Mouse (Mus musculus): ENCODE measurements around the gene Plg.

Plg gene

GRCm38 (mm10) chr17:12380287-12380686 is 1.9 kb downstream of the Plg start:
- in situ Hi-C loops (cut with MboI; ENCODE audit: low pct_unique_long_range_greater_than_20kb in 1 of 2, low sequenced_read_pairs in 2 of 2, unreplicated experiment in 1 of 2), result no loop called here

- in situ Hi-C loops (cut with MboI; ENCODE audit: low pct_unique_long_range_greater_than_20kb in 1 of 2, low sequenced_read_pairs in 2 of 2, unreplicated experiment in 1 of 2), result no loop called here
Measured at GRCm38 (mm10) chr17:12381579-12381978, 3.2 kb downstream of the Plg start.

GRCm38 (mm10) chr17:12382531-12382930 is 4.1 kb downstream of the Plg start:
- in situ Hi-C loops (cut with MboI; ENCODE audit: low pct_unique_long_range_greater_than_20kb in 1 of 2, low sequenced_read_pairs in 2 of 2, unreplicated experiment in 1 of 2), result no loop called here

DNA sequence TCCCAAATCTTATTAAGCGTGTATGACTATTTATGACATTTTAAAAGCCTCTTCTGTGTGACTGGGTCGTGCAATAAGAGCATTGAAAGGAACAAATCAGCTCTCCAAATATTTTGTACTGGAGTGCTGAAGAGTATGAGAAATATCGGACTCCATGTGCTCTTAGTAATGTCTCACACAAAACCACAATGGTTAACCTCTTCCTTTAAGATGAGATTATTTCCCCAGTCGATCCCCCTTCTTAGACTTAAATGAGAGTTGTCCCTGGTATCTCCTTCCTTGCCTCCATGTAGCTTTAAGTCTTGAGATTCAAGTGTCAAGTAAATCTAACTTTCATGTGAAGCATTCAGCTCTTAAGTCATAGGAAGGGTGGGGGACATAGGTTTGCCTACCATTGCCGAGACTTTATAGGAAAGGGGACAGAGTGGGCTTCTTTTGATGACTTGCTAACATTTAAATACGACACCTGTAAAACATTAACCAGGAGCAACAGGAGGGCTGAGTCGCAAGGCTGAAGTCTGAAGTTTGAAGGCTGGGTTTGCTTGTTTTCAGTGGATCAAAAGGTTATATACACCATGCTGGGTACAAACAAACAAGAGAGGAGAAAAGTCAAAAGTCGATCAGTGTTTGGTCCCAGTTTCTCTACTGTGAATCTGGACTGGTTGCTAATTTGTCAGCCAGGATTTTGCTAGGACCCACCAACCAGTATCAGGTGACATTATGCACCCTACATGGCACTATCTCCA is 6.8 kb downstream of the Plg start:
- in situ Hi-C loops (cut with MboI; ENCODE audit: low pct_unique_long_range_greater_than_20kb in 1 of 2, low sequenced_read_pairs in 2 of 2, unreplicated experiment in 1 of 2), result no loop called here

GRCm38 (mm10) chr17:12387781-12388180 is 9.4 kb downstream of the Plg start:
- in situ Hi-C loops (cut with MboI; ENCODE audit: low pct_unique_long_range_greater_than_20kb in 1 of 2, low sequenced_read_pairs in 2 of 2, unreplicated experiment in 1 of 2), result no loop called here

DNA sequence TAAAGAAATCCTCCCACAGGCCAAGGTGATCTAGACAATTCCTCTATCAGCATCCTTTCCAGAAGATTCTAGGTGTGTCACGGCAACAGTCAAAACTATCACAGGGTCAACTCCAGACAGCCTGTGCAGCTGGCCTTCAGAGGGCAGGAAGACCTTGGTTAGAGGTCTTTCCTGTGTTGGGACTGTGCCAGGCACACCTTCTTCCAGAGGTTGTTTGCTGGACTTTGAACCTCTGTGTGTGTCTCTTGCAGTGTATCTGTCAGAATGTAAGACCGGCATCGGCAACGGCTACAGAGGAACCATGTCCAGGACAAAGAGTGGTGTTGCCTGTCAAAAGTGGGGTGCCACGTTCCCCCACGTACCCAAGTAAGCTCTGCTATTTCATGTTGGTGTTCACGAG is 9.8 kb downstream of the Plg start:
- in situ Hi-C loops (cut with MboI; ENCODE audit: low pct_unique_long_range_greater_than_20kb in 1 of 2, low sequenced_read_pairs in 2 of 2, unreplicated experiment in 1 of 2), result no loop called here

DNA sequence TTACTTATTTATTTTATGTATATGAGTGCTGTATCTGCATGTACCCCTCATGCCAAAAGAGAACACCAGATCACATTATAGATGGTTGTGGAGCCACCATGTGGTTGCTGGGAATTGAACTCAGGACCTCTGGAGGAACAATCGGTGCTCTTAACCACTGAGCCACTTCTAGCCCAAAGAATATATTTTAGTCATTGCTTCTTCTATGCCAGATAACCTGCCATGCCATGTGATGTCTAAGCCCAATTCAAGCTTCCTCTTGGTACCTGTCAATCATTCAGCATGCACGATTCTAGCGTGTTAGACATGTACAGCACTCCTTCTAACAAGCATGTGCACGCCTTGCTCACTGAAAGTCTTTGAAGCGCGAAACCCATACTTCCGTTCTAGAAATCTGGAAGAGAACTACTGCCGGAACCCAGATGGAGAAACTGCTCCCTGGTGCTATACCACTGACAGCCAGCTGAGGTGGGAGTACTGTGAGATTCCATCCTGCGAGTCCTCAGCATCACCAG is 17.8 kb downstream of the Plg start:
- in situ Hi-C loops (cut with MboI; ENCODE audit: low pct_unique_long_range_greater_than_20kb in 1 of 2, low sequenced_read_pairs in 2 of 2, unreplicated experiment in 1 of 2), result no loop called here

GRCm38 (mm10) chr17:12403420-12403819 is 25.0 kb downstream of the Plg start:
- in situ Hi-C loops (cut with MboI; ENCODE audit: low pct_unique_long_range_greater_than_20kb in 1 of 2, low sequenced_read_pairs in 2 of 2, unreplicated experiment in 1 of 2), result no loop called here

GRCm38 (mm10) chr17:12409346-12409944 is 31.0 kb downstream of the Plg start:
- in situ Hi-C loops (cut with MboI; ENCODE audit: low pct_unique_long_range_greater_than_20kb in 1 of 2, low sequenced_read_pairs in 2 of 2, unreplicated experiment in 1 of 2), result no loop called here

GRCm38 (mm10) chr17:12412181-12412890 is 33.9 kb downstream of the Plg start:
- in situ Hi-C loops (cut with MboI; ENCODE audit: low pct_unique_long_range_greater_than_20kb in 1 of 2, low sequenced_read_pairs in 2 of 2, unreplicated experiment in 1 of 2), result no loop called here

DNA sequence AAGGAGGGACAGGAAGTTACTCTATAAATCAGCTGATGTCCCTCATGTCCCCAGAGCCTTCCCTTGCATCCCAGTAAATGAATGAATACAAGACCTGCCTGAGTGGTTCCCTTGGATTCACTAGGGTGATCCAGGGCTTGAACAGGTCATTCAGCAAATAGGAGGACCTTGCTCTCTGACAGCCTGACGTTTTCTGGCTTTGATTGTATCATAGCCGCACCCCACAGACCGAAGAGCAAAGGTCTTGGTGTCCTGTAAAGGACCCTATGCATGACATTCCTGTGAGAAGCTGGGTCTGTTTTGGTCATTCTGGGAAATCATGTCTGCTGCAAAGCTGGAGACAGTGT is 34.5 kb downstream of the Plg start:
- in situ Hi-C loops (cut with MboI; ENCODE audit: low pct_unique_long_range_greater_than_20kb in 1 of 2, low sequenced_read_pairs in 2 of 2, unreplicated experiment in 1 of 2), result no loop called here

DNA sequence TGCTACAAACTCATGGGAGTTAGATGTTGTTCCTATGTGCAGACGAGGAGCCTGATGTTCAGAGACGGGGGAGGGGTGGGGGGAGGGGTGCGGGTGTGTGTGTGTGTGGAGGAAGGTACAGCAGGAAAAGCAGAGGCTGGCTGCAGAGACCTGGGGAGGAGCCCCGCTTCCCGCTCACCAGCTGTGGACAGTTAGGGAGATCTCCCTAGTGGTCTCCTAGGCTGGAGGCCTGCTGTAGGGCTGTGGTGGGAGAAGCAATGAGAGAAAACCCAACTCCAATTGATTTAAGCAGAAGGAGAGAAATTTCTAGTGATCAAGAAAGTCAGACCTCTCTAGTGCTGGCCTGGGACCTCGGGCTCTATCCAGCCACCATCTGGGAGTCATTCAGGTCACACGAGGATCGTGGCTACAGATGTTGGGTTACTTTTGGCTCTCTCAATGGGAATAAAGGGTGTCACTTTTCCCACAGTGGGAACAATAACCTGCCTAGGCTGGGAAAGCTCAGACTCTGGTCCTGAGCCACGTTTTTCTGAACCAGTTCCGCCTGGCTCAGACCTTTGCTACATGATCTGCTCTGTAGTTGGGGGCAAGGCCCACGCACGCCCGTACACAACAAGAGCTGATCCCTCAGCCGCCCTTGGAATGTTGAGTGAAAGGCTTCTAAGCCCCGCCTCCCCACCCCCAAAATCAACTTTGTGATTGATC is 36.8 kb downstream of the Plg start:
- in situ Hi-C loops (cut with MboI; ENCODE audit: low pct_unique_long_range_greater_than_20kb in 1 of 2, low sequenced_read_pairs in 2 of 2, unreplicated experiment in 1 of 2), result no loop called here

DNA sequence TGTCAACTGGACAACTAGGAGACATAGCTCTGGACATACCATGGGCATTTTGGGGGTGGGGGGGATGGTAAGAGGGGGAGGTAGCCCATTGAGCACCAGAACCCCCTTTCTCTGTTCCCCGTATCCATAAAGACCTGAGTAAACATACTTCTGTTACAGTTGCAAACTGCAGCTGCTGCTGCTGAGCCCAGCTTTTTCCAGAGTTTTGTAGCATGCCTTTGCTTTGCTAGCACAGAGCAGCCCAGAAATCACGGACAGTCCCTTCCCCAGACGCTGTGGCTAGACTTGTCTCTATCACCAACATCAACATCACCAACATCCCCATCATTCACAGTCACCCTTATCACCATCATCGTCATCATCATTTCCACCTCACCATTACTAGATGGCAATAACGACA is 37.3 kb downstream of the Plg start:
- in situ Hi-C loops (cut with MboI; ENCODE audit: low pct_unique_long_range_greater_than_20kb in 1 of 2, low sequenced_read_pairs in 2 of 2, unreplicated experiment in 1 of 2), result no loop called here

DNA sequence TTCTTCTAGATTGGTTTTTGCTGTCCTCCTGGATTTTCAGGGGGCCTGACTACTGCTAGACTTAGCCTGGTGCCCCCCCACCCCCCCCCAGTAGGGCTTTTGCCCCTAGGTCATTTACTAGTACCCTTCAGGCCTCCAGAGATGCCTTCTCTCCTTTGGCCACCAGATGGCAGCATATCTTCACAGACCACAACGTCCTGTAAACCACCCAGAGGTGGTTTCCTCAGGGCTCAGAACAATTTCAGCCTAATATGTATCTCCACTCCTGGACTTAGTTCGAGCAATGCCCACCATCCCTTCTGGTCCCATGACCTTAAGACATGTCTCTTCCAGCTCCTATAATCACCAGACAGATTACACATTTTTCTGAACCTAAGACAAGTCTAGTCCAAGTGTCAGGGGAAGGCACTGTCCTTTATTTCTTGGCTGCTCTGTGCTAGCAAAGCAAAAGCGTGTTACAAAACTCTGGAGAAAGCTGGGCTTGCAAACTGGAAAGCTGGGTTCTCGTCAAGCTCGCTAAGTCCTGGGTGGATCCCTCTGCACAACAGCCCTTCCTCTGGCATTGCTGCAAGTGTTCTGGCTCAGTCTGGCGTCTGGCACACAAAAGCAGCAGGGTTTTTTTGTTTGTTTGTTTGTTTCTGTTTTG is 38.0 kb downstream of the Plg start:
- in situ Hi-C loops (cut with MboI; ENCODE audit: low pct_unique_long_range_greater_than_20kb in 1 of 2, low sequenced_read_pairs in 2 of 2, unreplicated experiment in 1 of 2), result no loop called here

GRCm38 (mm10) chr17:12419491-12420079 is 41.2 kb downstream of the Plg start:
- in situ Hi-C loops (cut with MboI; ENCODE audit: low pct_unique_long_range_greater_than_20kb in 1 of 2, low sequenced_read_pairs in 2 of 2, unreplicated experiment in 1 of 2), result no loop called here

DNA sequence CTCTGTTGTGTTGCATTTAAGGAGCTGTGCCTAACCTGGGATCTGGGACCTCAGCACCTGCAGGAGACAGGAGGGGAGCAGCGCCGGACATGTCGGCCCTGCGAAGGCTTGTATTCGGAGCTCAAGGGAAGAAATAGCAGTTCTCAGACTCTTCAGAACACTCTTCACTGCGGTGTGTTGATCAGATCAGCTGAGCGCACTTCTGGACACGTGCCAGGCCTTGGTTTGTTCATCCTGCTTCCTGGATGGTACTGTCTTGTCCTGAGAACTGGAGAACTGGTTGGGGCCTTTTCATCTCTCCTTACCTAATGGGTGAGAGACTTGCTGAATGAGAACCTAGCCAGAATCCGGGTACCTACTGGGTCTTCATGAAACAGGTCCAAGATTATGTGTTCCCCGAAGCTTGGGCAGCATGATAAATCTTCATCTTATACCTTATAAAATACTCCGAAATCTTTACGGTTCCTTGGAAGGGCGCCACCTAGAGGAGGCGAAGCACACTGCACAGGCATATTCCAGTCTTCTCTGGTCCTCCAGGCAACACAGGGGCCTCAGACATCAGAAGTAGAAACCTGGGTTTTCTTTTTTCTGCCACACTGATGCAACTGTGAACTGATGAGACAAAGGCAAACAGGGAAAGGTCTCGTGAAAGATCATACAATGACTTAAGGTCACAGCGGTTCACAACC is 42.6 kb downstream of the Plg start:
- in situ Hi-C loops (cut with MboI; ENCODE audit: low pct_unique_long_range_greater_than_20kb in 1 of 2, low sequenced_read_pairs in 2 of 2, unreplicated experiment in 1 of 2), result no loop called here

- in situ Hi-C loops (cut with MboI; ENCODE audit: low pct_unique_long_range_greater_than_20kb in 1 of 2, low sequenced_read_pairs in 2 of 2, unreplicated experiment in 1 of 2), result no loop called here
Measured at GRCm38 (mm10) chr17:12422143-12422542, 43.7 kb downstream of the Plg start.

GRCm38 (mm10) chr17:12427156-12427555 is 48.7 kb downstream of the Plg start:
- in situ Hi-C loops (cut with MboI; ENCODE audit: low pct_unique_long_range_greater_than_20kb in 1 of 2, low sequenced_read_pairs in 2 of 2, unreplicated experiment in 1 of 2), result no loop called here
